ENCODE assay signal across 27 mouse cellular contexts in the genomic region with DNA sequence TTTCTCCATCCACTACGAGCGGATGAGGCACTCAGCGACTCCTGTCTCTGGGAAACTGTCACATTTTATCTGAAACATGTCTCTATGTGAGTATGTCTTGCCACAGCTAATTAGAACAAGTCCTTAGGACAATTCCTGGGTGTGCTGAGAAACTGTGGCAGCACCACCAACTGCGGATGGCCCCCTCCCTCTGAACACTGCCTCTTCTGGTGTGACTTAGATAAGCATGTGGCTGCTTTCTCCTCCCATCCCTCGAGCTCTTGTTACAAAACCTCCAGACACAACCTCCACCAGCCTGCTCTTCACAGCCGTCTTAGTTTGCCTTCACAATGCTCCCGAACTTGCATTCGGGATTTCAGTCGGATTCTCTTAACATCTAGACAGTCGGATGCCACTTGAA. TPM values are rescaled to one million over a fixed set of nuclear protein-coding genes. Genes with fewer than 3 reads are reported as not detected.
DNase-seq lines count a peak whose midpoint lies in the region; ATAC-seq and TF ChIP-seq lines count a peak whose summit lies in the region.
"Had no signal": no experiment of that assay in that cellular context is flagged by ENCODE, and none has a peak within 500 bp of the region (broad histone marks: within the 10 kb centered on the region; RNA-seq: fewer than 3 reads in every experiment).

No protein-coding gene starts in this region.

- no peak for TF ChIP-seq RAD21 in MEL (IDR thresholded peaks at IDR 0.05; ENCODE audit: low read depth, low read length)

- H3K4me2 ChIP-seq in liver, embryonic 11.5 days: no peak overlapping the region; the same call in 1 of the 2 replicates
- H3K4me2 ChIP-seq in liver, postnatal 0 days (ENCODE audit: low read depth, low read length): no peak overlapping the region
- H3K4me2 ChIP-seq: heart, embryonic 13.5 days; hindbrain, embryonic 13.5 days; midbrain, embryonic 12.5 days; stomach, embryonic 15.5 days had no signal

- H3K27me3 ChIP-seq in MEL (ENCODE audit: control insufficient read depth in 1 of 2, insufficient read depth in 2 of 2, low read length in 2 of 2): 0 out of 4 replicates have a peak, but pooled peaks cover 0 to under 1% of the 10 kb centered on the region in 2 experiments
- no peaks in the 10 kb centered on the region for H3K27me3 ChIP-seq in liver, embryonic 11.5 days (replicated peaks; ENCODE audit: control insufficient read depth, insufficient read depth, low read length)
- no peaks in the 10 kb centered on the region for H3K27me3 ChIP-seq in liver, postnatal 0 days (ENCODE audit: insufficient read depth, low read length)
- H3K27me3 ChIP-seq: hindbrain, embryonic 13.5 days; midbrain, embryonic 12.5 days; stomach, embryonic 15.5 days had no signal

- no peaks in the 10 kb centered on the region for H3K9me3 ChIP-seq in MEL (replicated peaks; ENCODE audit: insufficient read depth, low read length)
- no peaks in the 10 kb centered on the region for H3K9me3 ChIP-seq in liver, embryonic 11.5 days (ENCODE audit: control insufficient read depth, low read length)
- H3K9me3 ChIP-seq in liver, postnatal 0 days (ENCODE audit: low read length): no peaks in the 10 kb centered on the region
- H3K9me3 ChIP-seq: heart, embryonic 13.5 days; hindbrain, embryonic 13.5 days; midbrain, embryonic 12.5 days; stomach, embryonic 15.5 days had no signal

- TF ChIP-seq POLR2A in MEL (IDR thresholded peaks at IDR 0.05; ENCODE audit: control insufficient read depth in 1 of 2, insufficient read depth in 1 of 2, low read depth in 1 of 2, low read length in 2 of 2, poor library complexity in 1 of 2): no peak

- DNase-seq in MEL (ENCODE audit: low read depth, low spot score): peak; percentile 74
- DNase-seq in MEL-GATA-1-ER (ENCODE audit: extremely low read depth, low read depth): peak; percentile 68
- DNase-seq in liver, embryonic 11.5 days (ENCODE audit: low spot score): no peak
- no peak for DNase-seq in liver, postnatal 0 days
- DNase-seq in embryo, embryonic 10 days (ENCODE audit: low spot score): no peak
- DNase-seq in adrenal gland, adult (ENCODE audit: inconsistent age in 2 of 2, low spot score in 1 of 2): no peak
- no peak for DNase-seq in gastrocnemius, adult 18-20 months (ENCODE audit: low spot score)
- DNase-seq: adrenal gland, postnatal 25 days; cerebellum, adult 11-12 months; cerebellum, postnatal 14 days; heart, postnatal 14 days; kidney, adult 18-20 months; lung, adult 18-20 months; lung, postnatal 10 days; thymus, postnatal 25 days had no signal

- TF ChIP-seq CTCF in MEL (IDR thresholded peaks at IDR 0.05 in 2 of 3, conservative IDR thresholded peaks at IDR 0.05 in 1 of 3; ENCODE audit: control insufficient read depth in 1 of 3, insufficient read depth in 1 of 3, low read depth in 2 of 3, low read length in 3 of 3, poor library complexity in 1 of 3, severe bottlenecking in 1 of 3): peak in 2 of 3 experiments; percentile 4 to 9; a peak in 1 of 6 replicates
- peak; percentile 17; the same call in 1 of the 2 replicates for TF ChIP-seq CTCF in liver, postnatal 0 days (IDR thresholded peaks at IDR 0.05; ENCODE audit: low read depth)

- H3K36me3 ChIP-seq in MEL (ENCODE audit: control insufficient read depth in 1 of 2, insufficient read depth in 2 of 2, low read length in 2 of 2): peaks cover 0 to 17% of the 10 kb centered on the region in 2 experiments; a peak in 2 of 4 replicates
- H3K36me3 ChIP-seq in liver, embryonic 11.5 days (ENCODE audit: control insufficient read depth, insufficient read depth, low read length): no peaks in the 10 kb centered on the region
- H3K36me3 ChIP-seq in liver, postnatal 0 days (replicated peaks; ENCODE audit: insufficient read depth, low read length): no peaks in the 10 kb centered on the region
- H3K36me3 ChIP-seq: heart, embryonic 13.5 days; hindbrain, embryonic 13.5 days; midbrain, embryonic 12.5 days; stomach, embryonic 15.5 days had no signal

- peaks cover 8 to 26% of the 10 kb centered on the region in 2 experiments for H3K4me1 ChIP-seq in MEL (ENCODE audit: control insufficient read depth in 1 of 2, insufficient read depth in 2 of 2, low read length in 2 of 2)
- peaks cover 7% of the 10 kb centered on the region for H3K4me1 ChIP-seq in liver, embryonic 11.5 days (replicated peaks; ENCODE audit: control insufficient read depth, insufficient read depth, low read length)
- 0 out of 2 replicates have a peak, but pooled peaks cover 3% of the 10 kb centered on the region for H3K4me1 ChIP-seq in liver, postnatal 0 days (ENCODE audit: insufficient read depth)
- H3K4me1 ChIP-seq: heart, embryonic 13.5 days; hindbrain, embryonic 13.5 days; midbrain, embryonic 12.5 days; stomach, embryonic 15.5 days had no signal

- H3K79me2 ChIP-seq in MEL (ENCODE audit: control insufficient read depth, insufficient read depth, low read length, poor library complexity): no peaks in the 10 kb centered on the region

- no peak overlapping the region; a peak in 1 of 4 replicates for H3K4me3 ChIP-seq in MEL (ENCODE audit: control insufficient read depth in 1 of 2, insufficient read depth in 1 of 2, low read depth in 2 of 2, low read length in 2 of 2)
- H3K4me3 ChIP-seq in liver, embryonic 11.5 days (ENCODE audit: low read depth, low read length): no peak overlapping the region
- no peak overlapping the region for H3K4me3 ChIP-seq in liver, postnatal 0 days (ENCODE audit: low read depth, low read length)
- H3K4me3 ChIP-seq: heart, embryonic 13.5 days; hindbrain, embryonic 13.5 days; midbrain, embryonic 12.5 days; stomach, embryonic 15.5 days had no signal

- 55% methylated on average over 10 of the region's 10 CpGs for WGBS in liver, embryonic 11.5 days
- 64% methylated on average over 10 of the region's 10 CpGs for WGBS in liver, postnatal 0 days (ENCODE audit: insufficient replicate concordance)

- TF ChIP-seq EP300 in MEL (IDR thresholded peaks at IDR 0.05; ENCODE audit: low read depth in 1 of 2, low read length in 2 of 2): 0 out of 4 replicates have a peak, but pooled peaks of 1 of the 2 experiments have one; percentile 14
- no peak for TF ChIP-seq EP300 in liver, postnatal 0 days (IDR thresholded peaks at IDR 0.05; ENCODE audit: low read depth)

- ATAC-seq in liver, embryonic 11.5 days (replicated peaks; ENCODE audit: low FRiP score): peak; percentile 71; the same call in 1 of the 2 replicates
- no peak; the same call in 1 of the 2 replicates for ATAC-seq in liver, postnatal 0 days
- ATAC-seq: forebrain, embryonic 16.5 days had no signal

- no peak overlapping the region for H3K9ac ChIP-seq in MEL (ENCODE audit: control insufficient read depth, low read depth, low read length, poor library complexity, severe bottlenecking)
- no peak overlapping the region for H3K9ac ChIP-seq in liver, embryonic 11.5 days (ENCODE audit: low read depth, low read length)
- H3K9ac ChIP-seq in liver, postnatal 0 days (replicated peaks): no peak overlapping the region
- H3K9ac ChIP-seq: heart, embryonic 13.5 days; hindbrain, embryonic 13.5 days; midbrain, embryonic 12.5 days; stomach, embryonic 15.5 days had no signal

- H3K27ac ChIP-seq in MEL (ENCODE audit: control insufficient read depth, low read depth, low read length): no peak overlapping the region
- 0 out of 2 replicates have a peak overlapping the region, but pooled peaks have one; percentile 26 for H3K27ac ChIP-seq in liver, embryonic 11.5 days (ENCODE audit: low read depth, low read length)
- H3K27ac ChIP-seq in liver, postnatal 0 days (ENCODE audit: low read depth): no peak overlapping the region
- H3K27ac ChIP-seq: heart, embryonic 13.5 days; hindbrain, embryonic 13.5 days; midbrain, embryonic 12.5 days; stomach, embryonic 15.5 days had no signal

TF ChIP-seq in MEL, 35 proteins besides CTCF, POLR2A, EP300 and RAD21:
- TF ChIP-seq MAX (IDR thresholded peaks at IDR 0.05; ENCODE audit: low read length): peak; percentile 45; the same call in 1 of the 2 replicates
- TF ChIP-seq MAZ (IDR thresholded peaks at IDR 0.05; ENCODE audit: low read depth, low read length): peak; percentile 59; the same call in 1 of the 2 replicates
- TF ChIP-seq TCF12 (IDR thresholded peaks at IDR 0.05; ENCODE audit: low read depth, low read length): 0 out of 2 replicates have a peak, but pooled peaks have one; percentile 20
- no peak for TF ChIP-seq NELFE (IDR thresholded peaks at IDR 0.05; ENCODE audit: low read depth, low read length)
- no peak for TF ChIP-seq ZKSCAN1 (IDR thresholded peaks at IDR 0.05; ENCODE audit: low read depth, low read length)
- 0 out of 2 replicates have a peak, but pooled peaks have one; percentile 34 for TF ChIP-seq TBP (IDR thresholded peaks at IDR 0.05; ENCODE audit: low read depth, low read length)
- TF ChIP-seq GATA1 (IDR thresholded peaks at IDR 0.05; ENCODE audit: low read depth, low read length): peak; percentile 53
- TF ChIP-seq E2F4 (IDR thresholded peaks at IDR 0.05; ENCODE audit: borderline replicate concordance, low read depth, low read length): no peak
- TF ChIP-seq TAL1 (IDR thresholded peaks at IDR 0.05; ENCODE audit: low read length): peak; percentile 55

RNA-seq across cellular contexts. Expression of gene Gm853, which starts 8.3 kb away (rescaled TPM):
- total RNA-seq in MEL (2012; rRNA removed): not detected in 2 replicates
- polyA plus RNA-seq in MEL (2012; ENCODE audit: insufficient read depth in 1 of 2, insufficient read length in 2 of 2, low read depth in 1 of 2, low replicate concordance in 2 of 2, missing spikeins in 1 of 2): under 1 TPM in 1 of 2 experiments, not detected in 1; 0.04 TPM
- polyA plus RNA-seq in liver, embryonic 11.5 days (2014; fragmentation: Nextera tagmentation; extraction: Ambion mirVana): not detected in 2 replicates
- not detected in 2 replicates for polyA plus RNA-seq in liver, postnatal 0 days (2015; fragmentation: Nextera tagmentation; extraction: Ambion mirVana)
- not detected for total RNA-seq in gastrocnemius, adult 18-20 months (2021)
- total RNA-seq: adrenal gland, postnatal 25 days; gastrocnemius, postnatal 4 days; heart, postnatal 14 days; layer of hippocampus, postnatal 10 days; neutrophil, adult 5-6 weeks had no signal
- polyA plus RNA-seq: C2C12; embryonic facial prominence, embryonic 14.5 days; heart, embryonic 13.5 days; large intestine, adult 2 months; limb, embryonic 11.5 days; midbrain, embryonic 12.5 days; stomach, embryonic 15.5 days had no signal

RNA-seq across cellular contexts. Expression of gene Tinagl1, which starts 38.9 kb away (rescaled TPM):
- 6.1 and 6.2 TPM in 2 replicates for total RNA-seq in MEL (2012; rRNA removed)
- polyA plus RNA-seq in MEL (2012; ENCODE audit: insufficient read depth in 1 of 2, insufficient read length in 2 of 2, low read depth in 1 of 2, low replicate concordance in 2 of 2, missing spikeins in 1 of 2): 10 to 100 TPM in 1 of 2 experiments, not detected in 1; 21.9 TPM
- 15.3 and 16.1 TPM in 2 replicates for polyA plus RNA-seq in liver, embryonic 11.5 days (2014; fragmentation: Nextera tagmentation; extraction: Ambion mirVana)
- polyA plus RNA-seq in liver, postnatal 0 days (2015; fragmentation: Nextera tagmentation; extraction: Ambion mirVana): 22.6 and 22.9 TPM in 2 replicates
- 10 to 100 TPM; 27.5 to 40.5 TPM for total RNA-seq in gastrocnemius, adult 18-20 months (2021)

Comparison
In these comparisons a context has a peak if more than half of its experiments do, and no peak if none do; other contexts are left out.
1. DNase-seq: peak in MEL (single experiment) and MEL-GATA-1-ER (single experiment); none in liver, embryonic 11.5 days (single experiment), liver, postnatal 0 days (single experiment), embryo, embryonic 10 days (single experiment), adrenal gland, adult (0 of 2) and gastrocnemius, adult 18-20 months (single experiment).